Mouse (Mus musculus) MEL (cell line): ENCODE data around the gene Chpf. TPM values are rescaled to one million over a fixed set of nuclear protein-coding genes. Genes with fewer than 3 reads are reported as not detected.

Experiments
- DNase-seq: peaks from one replicate; pipeline ENCODE4 v3.0.0; 2011; ENCODE audit warnings: low read depth, low spot score
- H3K27ac ChIP-seq: 2 replicates; pipeline ENCODE4 v1.5.1; 2012; ENCODE audit warnings: low read depth, mild to moderate bottlenecking, control low read depth, low read length, moderate library complexity; ENCODE audit not compliant: control insufficient read depth
- H3K27me3 ChIP-seq, 2 experiments: fragments of 150-350 bp in 1 of 2; sonication (generic) in 1 of 2; 2 replicates each; pipeline ENCODE4 v1.6.1; 2012; ENCODE audit warnings: low read length in 2 of 2, mild to moderate bottlenecking in 2 of 2, improper control_type of control experiment in 1 of 2, moderate library complexity in 1 of 2; ENCODE audit not compliant: insufficient read depth in 2 of 2, control insufficient read depth in 1 of 2
- H3K36me3 ChIP-seq, 2 experiments: 2 replicates each; pipeline ENCODE4 v1.6.1; 2012 to 2014; ENCODE audit warnings: low read length in 2 of 2, improper control_type of control experiment in 1 of 2, inconsistent platforms in 1 of 2, mild to moderate bottlenecking in 1 of 2; ENCODE audit not compliant: insufficient read depth in 2 of 2, control insufficient read depth in 1 of 2
- H3K4me1 ChIP-seq, 2 experiments: fragments of 150-350 bp in 1 of 2; sonication (generic) in 1 of 2; 2 replicates each; pipeline ENCODE4 v1.6.1; 2012; ENCODE audit warnings: low read length in 2 of 2, improper control_type of control experiment in 1 of 2, mild to moderate bottlenecking in 1 of 2; ENCODE audit not compliant: insufficient read depth in 2 of 2, control insufficient read depth in 1 of 2
- H3K4me3 ChIP-seq, 2 experiments: fragments of 150-350 bp in 1 of 2; sonication (generic) in 1 of 2; 2 replicates each; pipeline ENCODE4 v1.5.1; 2012; ENCODE audit warnings: low read depth in 2 of 2, low read length in 2 of 2, mild to moderate bottlenecking in 2 of 2, moderate library complexity in 2 of 2, control low read depth in 1 of 2, improper control_type of control experiment in 1 of 2; ENCODE audit not compliant: control insufficient read depth in 1 of 2, insufficient read depth in 1 of 2
- H3K79me2 ChIP-seq: 2 replicates; pipeline ENCODE4 v1.6.1; 2012; ENCODE audit warnings: mild to moderate bottlenecking, low read length, moderate library complexity; ENCODE audit not compliant: control insufficient read depth, poor library complexity, insufficient read depth
- H3K9ac ChIP-seq: 2 replicates; pipeline ENCODE4 v1.6.1; 2012; ENCODE audit warnings: low read depth, mild to moderate bottlenecking, control low read depth, low read length, moderate library complexity; ENCODE audit not compliant: control insufficient read depth, poor library complexity, severe bottlenecking
- H3K9me3 ChIP-seq: fragments of 150-350 bp; sonication (generic); replicated peaks from 2 replicates; pipeline ENCODE4 v1.6.1; 2012; ENCODE audit warnings: mild to moderate bottlenecking, low read length, improper control_type of control experiment, moderate library complexity; ENCODE audit not compliant: insufficient read depth
- BHLHE40 ChIP-seq: IDR thresholded peaks from 2 replicates; pipeline ENCODE4 v1.6.1; 2012; ENCODE audit warnings: low read depth, mild to moderate bottlenecking, inconsistent platforms, low read length, improper control_type of control experiment, borderline replicate concordance
- CHD1 ChIP-seq: IDR thresholded peaks from 2 replicates; pipeline ENCODE4 v1.6.1; 2012; ENCODE audit warnings: low read depth, mild to moderate bottlenecking, inconsistent platforms, low read length, improper control_type of control experiment
- E2F4 ChIP-seq: IDR thresholded peaks from 2 replicates; pipeline ENCODE4 v1.6.1; 2011; ENCODE audit warnings: low read depth, low read length, improper control_type of control experiment, borderline replicate concordance
- EP300 ChIP-seq, 2 experiments: IDR thresholded peaks; 2 replicates each; pipeline ENCODE4 v1.6.1; 2011; ENCODE audit warnings: improper control_type of control experiment in 2 of 2, low read length in 2 of 2, low read depth in 1 of 2, mild to moderate bottlenecking in 1 of 2
- GABPA ChIP-seq: IDR thresholded peaks from 2 replicates; pipeline ENCODE4 v1.6.1; 2012; ENCODE audit warnings: low read depth, mild to moderate bottlenecking, inconsistent platforms, low read length, improper control_type of control experiment, moderate library complexity
- GATA1 ChIP-seq: IDR thresholded peaks from 2 replicates; pipeline ENCODE4 v1.6.1; 2011; ENCODE audit warnings: low read depth, low read length, improper control_type of control experiment
- JUND ChIP-seq: IDR thresholded peaks from 2 replicates; pipeline ENCODE4 v1.6.1; 2011; ENCODE audit warnings: low read depth, mild to moderate bottlenecking, improper control_type of control experiment, low read length
- MAFK ChIP-seq: IDR thresholded peaks from 2 replicates; pipeline ENCODE4 v1.6.1; 2011; ENCODE audit warnings: low read depth, mild to moderate bottlenecking, low read length, improper control_type of control experiment, borderline replicate concordance
- MAZ ChIP-seq: IDR thresholded peaks from 2 replicates; pipeline ENCODE4 v1.6.1; 2012; ENCODE audit warnings: low read depth, mild to moderate bottlenecking, inconsistent platforms, low read length, improper control_type of control experiment
- MEF2A ChIP-seq: IDR thresholded peaks from 2 replicates; pipeline ENCODE4 v1.6.1; 2014; ENCODE audit warnings: low read depth, mild to moderate bottlenecking, inconsistent platforms, low read length, improper control_type of control experiment; ENCODE audit not compliant: poor library complexity, insufficient replicate concordance, severe bottlenecking; ENCODE audit errors: extremely low read depth
- MXI1 ChIP-seq: IDR thresholded peaks from 2 replicates; pipeline ENCODE4 v1.6.1; 2011; ENCODE audit warnings: mild to moderate bottlenecking, low read depth, low read length, improper control_type of control experiment
- MYC ChIP-seq: IDR thresholded peaks from 2 replicates; pipeline ENCODE4 v1.6.1; 2011; ENCODE audit warnings: low read depth, mild to moderate bottlenecking, low read length, improper control_type of control experiment, moderate library complexity
- NELFE ChIP-seq: IDR thresholded peaks from 2 replicates; pipeline ENCODE4 v1.6.1; 2011; ENCODE audit warnings: low read depth, low read length, improper control_type of control experiment
- POLR2AphosphoS2 ChIP-seq: IDR thresholded peaks from 2 replicates; pipeline ENCODE4 v1.6.1; 2011; ENCODE audit warnings: low read length, improper control_type of control experiment
- POLR2AphosphoS5 ChIP-seq: IDR thresholded peaks from 2 replicates; pipeline ENCODE4 v1.6.1; 2012; ENCODE audit warnings: low read depth, borderline replicate concordance, mild to moderate bottlenecking, inconsistent platforms, low read length, moderate library complexity, mixed read lengths
- RAD21 ChIP-seq: IDR thresholded peaks from 2 replicates; pipeline ENCODE4 v1.6.1; 2011; ENCODE audit warnings: mild to moderate bottlenecking, low read depth, low read length, improper control_type of control experiment
- RCOR1 ChIP-seq: IDR thresholded peaks from 2 replicates; pipeline ENCODE4 v1.6.1; 2012; ENCODE audit warnings: low read depth, mild to moderate bottlenecking, inconsistent platforms, low read length, improper control_type of control experiment
- TAL1 ChIP-seq: IDR thresholded peaks from 2 replicates; pipeline ENCODE4 v1.6.1; 2012; ENCODE audit warnings: mild to moderate bottlenecking, inconsistent platforms, low read length, moderate library complexity, mixed read lengths
- TCF12 ChIP-seq: IDR thresholded peaks from 2 replicates; pipeline ENCODE4 v1.6.1; 2014; ENCODE audit warnings: low read depth, mild to moderate bottlenecking, inconsistent platforms, low read length, improper control_type of control experiment, moderate library complexity
- UBTF ChIP-seq: IDR thresholded peaks from 2 replicates; pipeline ENCODE4 v1.6.1; 2012; ENCODE audit warnings: low read depth, mild to moderate bottlenecking, inconsistent platforms, low read length, improper control_type of control experiment, moderate library complexity, borderline replicate concordance; ENCODE audit not compliant: insufficient read depth
- USF2 ChIP-seq, 2 experiments: IDR thresholded peaks; 2 replicates each; pipeline ENCODE4 v1.6.1; 2011 to 2012; ENCODE audit warnings: improper control_type of control experiment in 2 of 2, low read length in 2 of 2, borderline replicate concordance in 1 of 2, inconsistent platforms in 1 of 2, low read depth in 1 of 2, mild to moderate bottlenecking in 1 of 2; ENCODE audit not compliant: insufficient read depth in 1 of 2
- ZC3H11A ChIP-seq: IDR thresholded peaks from 2 replicates; pipeline ENCODE4 v1.6.1; 2012; ENCODE audit warnings: low read depth, mild to moderate bottlenecking, inconsistent platforms, low read length, improper control_type of control experiment
- ZNF384 ChIP-seq: IDR thresholded peaks from 2 replicates; pipeline ENCODE4 v1.6.1; 2012; ENCODE audit warnings: low read depth, mild to moderate bottlenecking, inconsistent platforms, low read length, improper control_type of control experiment
- polyA plus RNA-seq, 2 experiments: library from polyadenylated mRNA; stranded (reverse) in 1 of 2; unstranded in 1 of 2; fragments of >175 nt in 1 of 2; fragments of >200 nt in 1 of 2; gene quantifications; 2 replicates each; pipeline versions ENCODE4 v1.2.1 to v1.2.4; 2012; ENCODE audit warnings: low replicate concordance in 2 of 2, low read depth in 1 of 2; ENCODE audit not compliant: insufficient read length in 2 of 2, insufficient read depth in 1 of 2, missing spikeins in 1 of 2
- total RNA-seq: library from RNA; depleted of rRNA; stranded (reverse); fragments of 300-350 nt; gene quantifications from 2 replicates; pipeline ENCODE4 v1.2.3, GENCODE M21; 2012

The Chpf gene
- total and polyA plus RNA-seq, 3 experiments: 32.3 to 49.0 TPM; not detected in 1

- Histone ChIP-seq H3K36me3 (no peaks in the 10 kb centered on the region), H3K79me2 (no peaks in the 10 kb centered on the region), H3K9me3 (no peaks in the 10 kb centered on the region), H3K9ac (no peak overlapping the region), H3K27me3 (peaks cover 3 to 4% of the 10 kb centered on the region in 2 experiments; a peak in 2 of 4 replicates), H3K4me1 (peaks cover 0 to 2% of the 10 kb centered on the region in 2 experiments; a peak in 2 of 4 replicates), H3K27ac (no peak overlapping the region), H3K4me3 (no peak overlapping the region)
- DNase-seq: no peak
- TF ChIP-seq MAFK (no peak), USF2 (IDR thresholded peaks at IDR 0.05; ENCODE audit: borderline replicate concordance in 1 of 2, insufficient read depth in 1 of 2, low read depth in 1 of 2, low read length in 2 of 2) (no peak), EP300 (IDR thresholded peaks at IDR 0.05; ENCODE audit: low read depth in 1 of 2, low read length in 2 of 2) (no peak), CHD1 (no peak), ZC3H11A (no peak), E2F4 (no peak), ZNF384 (no peak), JUND (no peak), RAD21 (no peak), NELFE (no peak), GATA1 (no peak), MYC (no peak), BHLHE40 (no peak), GABPA (no peak), MEF2A (no peak), TCF12 (no peak), POLR2AphosphoS2 (no peak)
Measured at GRCm38 (mm10) chr1:75455948-75456347, 23.2 kb downstream of the Chpf start.

DNA sequence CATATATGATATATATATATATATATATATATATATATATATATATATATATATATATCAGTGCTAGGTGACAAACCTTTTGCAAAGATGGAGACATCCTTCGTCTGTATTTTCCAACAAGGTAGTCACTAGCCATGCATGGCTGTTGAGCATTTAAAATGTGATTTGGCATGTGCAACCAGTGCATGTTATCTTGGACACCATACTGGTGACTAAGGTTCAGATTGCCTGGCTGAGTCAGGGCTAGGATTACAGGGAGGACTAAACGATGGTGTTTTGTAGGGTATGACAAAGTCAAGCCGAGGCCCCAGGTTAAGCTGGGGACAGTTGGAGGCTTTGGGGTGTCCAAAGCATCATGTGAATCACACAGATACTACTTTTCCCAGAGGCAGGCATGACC is 23.7 kb downstream of the Chpf start:
- Histone ChIP-seq H3K9me3 (no peaks in the 10 kb centered on the region), H3K79me2 (no peaks in the 10 kb centered on the region), H3K36me3 (no peaks in the 10 kb centered on the region), H3K4me3 (no peak overlapping the region), H3K9ac (no peak overlapping the region), H3K27me3 (peaks cover 3 to 4% of the 10 kb centered on the region in 2 experiments; a peak in 2 of 4 replicates), H3K27ac (no peak overlapping the region), H3K4me1 (peaks cover 0 to 2% of the 10 kb centered on the region in 2 experiments; a peak in 2 of 4 replicates)
- no peak for DNase-seq
- no peak for TF ChIP-seq JUND
- TF ChIP-seq UBTF: no peak
- TF ChIP-seq MAZ: no peak
- TF ChIP-seq POLR2AphosphoS5: no peak
- TF ChIP-seq RCOR1: peak; percentile 65; the same call in 1 of the 2 replicates
- no peak for TF ChIP-seq TAL1
- TF ChIP-seq MXI1: no peak
- no peak for TF ChIP-seq CHD1
